ENCODE assay signal across 15 mouse cellular contexts in genomic region chr1:79458558-79458957, GRCm38 (mm10). TPM values are rescaled to one million over a fixed set of nuclear protein-coding genes. Genes with fewer than 3 reads are reported as not detected.
"Had no signal": no experiment of that assay in that cellular context is flagged by ENCODE, and none has a peak within 500 bp of the region (broad histone marks: within the 10 kb centered on the region; RNA-seq: fewer than 3 reads in every experiment).

No protein-coding gene starts in this region.

- H3K27ac ChIP-seq: intestine, embryonic 15.5 days; limb, embryonic 15.5 days; liver, embryonic 12.5 days; neural tube, embryonic 15.5 days had no signal

- ATAC-seq: intestine, embryonic 15.5 days; liver, embryonic 12.5 days had no signal

- H3K9ac ChIP-seq: intestine, embryonic 15.5 days; limb, embryonic 15.5 days; liver, embryonic 12.5 days; lung, embryonic 14.5 days; neural tube, embryonic 15.5 days had no signal

- H3K27me3 ChIP-seq: intestine, embryonic 15.5 days; limb, embryonic 15.5 days; liver, embryonic 12.5 days; neural tube, embryonic 15.5 days had no signal

- DNase-seq: kidney, adult 18-20 months; kidney, postnatal 14 days; layer of hippocampus, postnatal 36 days; lung, embryonic 14.5 days; lung, postnatal 10 days; lung, postnatal 4 days; right cerebral cortex, postnatal 4 days; thymus, postnatal 36 days had no signal

- H3K4me2 ChIP-seq: intestine, embryonic 15.5 days; limb, embryonic 15.5 days; liver, embryonic 12.5 days; lung, embryonic 14.5 days; neural tube, embryonic 15.5 days had no signal

- H3K4me3 ChIP-seq: intestine, embryonic 15.5 days; limb, embryonic 15.5 days; liver, embryonic 12.5 days; myocyte; neural tube, embryonic 15.5 days had no signal

- H3K36me3 ChIP-seq: intestine, embryonic 15.5 days; limb, embryonic 15.5 days; liver, embryonic 12.5 days; neural tube, embryonic 15.5 days had no signal

- H3K9me3 ChIP-seq: intestine, embryonic 15.5 days; limb, embryonic 15.5 days; liver, embryonic 12.5 days; neural tube, embryonic 15.5 days had no signal

- H3K4me1 ChIP-seq: intestine, embryonic 15.5 days; limb, embryonic 15.5 days; liver, embryonic 12.5 days had no signal

RNA-seq across cellular contexts. Expression of gene Scg2, which starts 18.6 kb away (rescaled TPM):
- polyA plus RNA-seq: limb, embryonic 11.5 days; liver, embryonic 12.5 days; myocyte; spleen, adult 2 months had no signal
